Mouse (Mus musculus): ENCODE measurements around the gene Ttc28. TPM values are rescaled to one million over a fixed set of nuclear protein-coding genes. Genes with fewer than 3 reads are reported as not detected.

Gene Ttc28
- total and polyA plus RNA-seq, 3 experiments = 1.1 to 1.8 TPM; not detected in 1

GRCm38 (mm10) chr5:111284420-111285175 is 405.0 kb downstream of the Ttc28 start:
- H3K9ac ChIP-seq (ENCODE audit: control insufficient read depth, low read depth, low read length, poor library complexity, severe bottlenecking) = no peak overlapping the region
- TF ChIP-seq GATA1 (IDR thresholded peaks at IDR 0.05; ENCODE audit: low read depth, low read length) (no peak), JUND (IDR thresholded peaks at IDR 0.05; ENCODE audit: low read depth, low read length) (no peak), CHD2 (IDR thresholded peaks at IDR 0.05; ENCODE audit: low read length) (no peak), USF1 (IDR thresholded peaks at IDR 0.05; ENCODE audit: low read depth, low read length) (no peak), MAX (IDR thresholded peaks at IDR 0.05; ENCODE audit: low read length) (no peak), KAT2A (conservative IDR thresholded peaks at IDR 0.05; ENCODE audit: low read depth, low read length) (no peak), MAFK (IDR thresholded peaks at IDR 0.05; ENCODE audit: borderline replicate concordance, low read depth, low read length) (no peak), CTCF (IDR thresholded peaks at IDR 0.05 in 2 of 3, conservative IDR thresholded peaks at IDR 0.05 in 1 of 3; ENCODE audit: control insufficient read depth in 1 of 3, insufficient read depth in 1 of 3, low read depth in 2 of 3, low read length in 3 of 3, poor library complexity in 1 of 3, severe bottlenecking in 1 of 3) (no peak), ELF1 (IDR thresholded peaks at IDR 0.05; ENCODE audit: low read depth, low read length) (no peak), POLR2AphosphoS2 (IDR thresholded peaks at IDR 0.05; ENCODE audit: low read length) (no peak), RCOR1 (IDR thresholded peaks at IDR 0.05; ENCODE audit: low read depth, low read length) (no peak), ETS1 (IDR thresholded peaks at IDR 0.05; ENCODE audit: low read depth, low read length) (no peak), NRF1 (IDR thresholded peaks at IDR 0.05; ENCODE audit: insufficient read depth, low read depth, low read length, poor library complexity, severe bottlenecking) (no peak), NELFE (IDR thresholded peaks at IDR 0.05; ENCODE audit: low read depth, low read length) (no peak), E2F4 (IDR thresholded peaks at IDR 0.05; ENCODE audit: borderline replicate concordance, low read depth, low read length) (no peak)
- H3K27ac ChIP-seq (ENCODE audit: control insufficient read depth, low read depth, low read length) = no peak overlapping the region
- no peak overlapping the region for H3K4me3 ChIP-seq (ENCODE audit: control insufficient read depth in 1 of 2, insufficient read depth in 1 of 2, low read depth in 2 of 2, low read length in 2 of 2)
- no peaks in the 10 kb centered on the region for H3K79me2 ChIP-seq (ENCODE audit: control insufficient read depth, insufficient read depth, low read length, poor library complexity)
- no peaks in the 10 kb centered on the region for H3K4me1 ChIP-seq (ENCODE audit: control insufficient read depth in 1 of 2, insufficient read depth in 2 of 2, low read length in 2 of 2)
- H3K36me3 ChIP-seq (ENCODE audit: control insufficient read depth in 1 of 2, insufficient read depth in 2 of 2, low read length in 2 of 2) = no peaks in the 10 kb centered on the region
- H3K9me3 ChIP-seq (replicated peaks; ENCODE audit: insufficient read depth, low read length) = no peaks in the 10 kb centered on the region
- no peaks in the 10 kb centered on the region for H3K27me3 ChIP-seq (ENCODE audit: control insufficient read depth in 1 of 2, insufficient read depth in 2 of 2, low read length in 2 of 2)
- DNase-seq (ENCODE audit: low read depth, low spot score) = no peak

GRCm38 (mm10) chr5:111287571-111287970 is 408.0 kb downstream of the Ttc28 start:
- H3K27ac ChIP-seq (ENCODE audit: control insufficient read depth, low read depth, low read length) = no peak overlapping the region
- H3K9me3 ChIP-seq (replicated peaks; ENCODE audit: insufficient read depth, low read length) = no peaks in the 10 kb centered on the region
- H3K79me2 ChIP-seq (ENCODE audit: control insufficient read depth, insufficient read depth, low read length, poor library complexity) = no peaks in the 10 kb centered on the region
- H3K36me3 ChIP-seq (ENCODE audit: control insufficient read depth in 1 of 2, insufficient read depth in 2 of 2, low read length in 2 of 2) = no peaks in the 10 kb centered on the region
- DNase-seq (ENCODE audit: low read depth, low spot score) = no peak
- no peak overlapping the region for H3K9ac ChIP-seq (ENCODE audit: control insufficient read depth, low read depth, low read length, poor library complexity, severe bottlenecking)
- H3K27me3 ChIP-seq (ENCODE audit: control insufficient read depth in 1 of 2, insufficient read depth in 2 of 2, low read length in 2 of 2) = no peaks in the 10 kb centered on the region; a peak in 1 of 4 replicates
- no peak overlapping the region for H3K4me3 ChIP-seq (ENCODE audit: control insufficient read depth in 1 of 2, insufficient read depth in 1 of 2, low read depth in 2 of 2, low read length in 2 of 2)
- TF ChIP-seq GATA1 (IDR thresholded peaks at IDR 0.05; ENCODE audit: low read depth, low read length) (no peak), MYB (IDR thresholded peaks at IDR 0.05; ENCODE audit: low read depth, low read length) (no peak), CHD1 (IDR thresholded peaks at IDR 0.05; ENCODE audit: low read depth, low read length) (no peak), GABPA (IDR thresholded peaks at IDR 0.05; ENCODE audit: low read depth, low read length) (no peak), ZMIZ1 (IDR thresholded peaks at IDR 0.05; ENCODE audit: low read depth, low read length) (no peak), SMC3 (IDR thresholded peaks at IDR 0.05; ENCODE audit: low read depth, low read length) (no peak), ZKSCAN1 (IDR thresholded peaks at IDR 0.05; ENCODE audit: low read depth, low read length) (no peak), ZC3H11A (IDR thresholded peaks at IDR 0.05; ENCODE audit: low read depth, low read length) (no peak), TCF12 (IDR thresholded peaks at IDR 0.05; ENCODE audit: low read depth, low read length) (no peak), BHLHE40 (IDR thresholded peaks at IDR 0.05; ENCODE audit: borderline replicate concordance, low read depth, low read length) (no peak), NRF1 (IDR thresholded peaks at IDR 0.05; ENCODE audit: insufficient read depth, low read depth, low read length, poor library complexity, severe bottlenecking) (no peak)
- H3K4me1 ChIP-seq (ENCODE audit: control insufficient read depth in 1 of 2, insufficient read depth in 2 of 2, low read length in 2 of 2) = no peaks in the 10 kb centered on the region

Measured in MEL (cell line).